Mouse (Mus musculus) hindbrain, embryonic 14.5 days (tissue): ENCODE measurements around the gene H2-DMa. TPM values are rescaled to one million over a fixed set of nuclear protein-coding genes. Genes with fewer than 3 reads are reported as not detected.
A peak's percentile ranks its signal among the peaks of the same experiment; 100 is the strongest.

Experiments
- ATAC-seq: fragments of 200-750 bp; cut with Nextera tagmentation; 2 replicates; pipeline ENCODE4 v1.8.0; 2017; ENCODE audit warnings: moderate number of reproducible peaks, mild to moderate bottlenecking, moderate TSS enrichment, moderate library complexity; ENCODE audit not compliant: low FRiP score
- DNase-seq: peaks from one replicate; pipeline ENCODE4 v3.0.0-alpha.2; 2015; ENCODE audit warnings: low spot score
- H3K27ac ChIP-seq: fragments of 300-500 bp; sonication (generic); 2 replicates; pipeline ENCODE4 v1.5.1; 2014; ENCODE audit warnings: mild to moderate bottlenecking, moderate library complexity
- H3K27me3 ChIP-seq: fragments of 300-500 bp; sonication (generic); 2 replicates; pipeline ENCODE4 v1.6.1; 2014; ENCODE audit warnings: mild to moderate bottlenecking, low read length, mixed read lengths; ENCODE audit not compliant: control insufficient read depth, insufficient read depth
- H3K36me3 ChIP-seq: fragments of 300-500 bp; sonication (generic); replicated peaks from 2 replicates; pipeline ENCODE4 v1.6.1; 2014; ENCODE audit not compliant: control insufficient read depth, insufficient read depth
- H3K4me1 ChIP-seq: fragments of 300-500 bp; sonication (generic); replicated peaks from 2 replicates; pipeline ENCODE4 v1.6.1; 2014; ENCODE audit warnings: antibody characterized with exemption, low read length, mixed read lengths; ENCODE audit not compliant: control insufficient read depth, insufficient read depth
- H3K4me2 ChIP-seq: fragments of 300-500 bp; sonication (generic); replicated peaks from 2 replicates; pipeline ENCODE4 v1.6.1; 2014; ENCODE audit warnings: mild to moderate bottlenecking, moderate library complexity
- H3K4me3 ChIP-seq: fragments of 300-500 bp; sonication (generic); replicated peaks from 2 replicates; pipeline ENCODE4 v1.5.1; 2014; ENCODE audit warnings: mild to moderate bottlenecking, low read length
- H3K9ac ChIP-seq: fragments of 300-500 bp; sonication (generic); 2 replicates; pipeline ENCODE4 v1.6.1; 2014
- H3K9me3 ChIP-seq: fragments of 300-500 bp; sonication (generic); 2 replicates; pipeline ENCODE4 v1.6.1; 2016; ENCODE audit warnings: low read length; ENCODE audit not compliant: control insufficient read depth
- WGBS: fragments of 180-500 bp; shearing (Covaris S2); extraction: QIAGEN DNeasy Blood & Tissue Kit; methylation state at CpG from one replicate; pipeline ENCODE4 v1.1.7; 2014; 5-methylcytosine and 5-hydroxymethylcytosine counted together
- polyA plus RNA-seq: library from polyadenylated mRNA; unstranded; fragments of >200 nt; fragmentation: Nextera tagmentation; extraction: Ambion mirVana; gene quantifications from 2 replicates; pipeline ENCODE4 v1.2.1, GENCODE M21; 2014

Gene H2-DMa
- polyA plus RNA-seq, 1 experiment from 2014 or later = 19.2 TPM

GRCm38 (mm10) chr17:34177179-34177578, 57.8 kb downstream of the H2-DMa start:
- H3K36me3 ChIP-seq = no peaks in the 10 kb centered on the region
- no peak for ATAC-seq

GRCm38 (mm10) chr17:34179019-34179418, 59.7 kb downstream of the H2-DMa start:
- H3K9me3 ChIP-seq = 0 out of 2 replicates have a peak, but pooled peaks cover 4% of the 10 kb centered on the region
- no peak overlapping the region for H3K27ac ChIP-seq
- no peak for DNase-seq
- no peak overlapping the region for H3K4me3 ChIP-seq
- H3K4me1 ChIP-seq = no peaks in the 10 kb centered on the region
- H3K4me2 ChIP-seq = no peak overlapping the region
- peaks cover 4% of the 10 kb centered on the region; the same call in 1 of the 2 replicates for H3K27me3 ChIP-seq
- no peaks in the 10 kb centered on the region for H3K36me3 ChIP-seq
- WGBS = 72% methylated on average over 6 of the region's 6 CpGs
- no peak for ATAC-seq
- H3K9ac ChIP-seq = no peak overlapping the region

More at GRCm38 (mm10) chr17:34177179-34177578, 57.8 kb downstream of the H2-DMa start:
- no peak overlapping the region for H3K4me3 ChIP-seq
- H3K4me2 ChIP-seq = no peak overlapping the region
- no peak for DNase-seq
- no peak overlapping the region for H3K9ac ChIP-seq
- 0 out of 2 replicates have a peak, but pooled peaks cover 4% of the 10 kb centered on the region for H3K9me3 ChIP-seq
- no peaks in the 10 kb centered on the region; the same call in 1 of the 2 replicates for H3K27me3 ChIP-seq
- H3K4me1 ChIP-seq = no peaks in the 10 kb centered on the region
- WGBS = 75% methylated on average over 4 of the region's 4 CpGs
- no peak overlapping the region for H3K27ac ChIP-seq

GRCm38 (mm10) chr17:34179913-34180859, 60.8 kb downstream of the H2-DMa start:
- no peak overlapping the region for H3K4me2 ChIP-seq
- no peak overlapping the region for H3K9ac ChIP-seq
- 0 out of 2 replicates have a peak, but pooled peaks cover 4% of the 10 kb centered on the region for H3K9me3 ChIP-seq
- 78% methylated on average over 13 of the region's 13 CpGs for WGBS
- peaks cover 6% of the 10 kb centered on the region; the same call in 1 of the 2 replicates for H3K27me3 ChIP-seq
- H3K36me3 ChIP-seq = no peaks in the 10 kb centered on the region
- no peaks in the 10 kb centered on the region for H3K4me1 ChIP-seq
- no peak for DNase-seq
- no peak overlapping the region for H3K4me3 ChIP-seq
- no peak overlapping the region for H3K27ac ChIP-seq
- no peak for ATAC-seq

- Histone ChIP-seq H3K9ac (no peak overlapping the region), H3K9me3 (no peaks in the 10 kb centered on the region), H3K27ac (no peak overlapping the region), H3K4me3 (no peak overlapping the region), H3K36me3 (no peaks in the 10 kb centered on the region), H3K4me2 (no peak overlapping the region), H3K27me3 (peaks cover 38% of the 10 kb centered on the region), H3K4me1 (peaks cover 13% of the 10 kb centered on the region)
- ATAC-seq = no peak
- DNase-seq = no peak
- WGBS = 80% methylated on average over 15 of the region's 15 CpGs
Observed at GRCm38 (mm10) chr17:34183564-34184219, 64.4 kb downstream of the H2-DMa start.

GRCm38 (mm10) chr17:34185526-34185925, 66.2 kb downstream of the H2-DMa start:
- ATAC-seq (no peak), DNase-seq (no peak)
- no peaks in the 10 kb centered on the region for H3K36me3 ChIP-seq
- H3K4me2 ChIP-seq = no peak overlapping the region
- H3K27ac ChIP-seq = no peak overlapping the region
- no peaks in the 10 kb centered on the region for H3K9me3 ChIP-seq
- H3K4me3 ChIP-seq = no peak overlapping the region
- peaks cover 13% of the 10 kb centered on the region for H3K4me1 ChIP-seq
- WGBS = 91% methylated on average over 9 of the region's 9 CpGs
- peaks cover 54% of the 10 kb centered on the region for H3K27me3 ChIP-seq
- no peak overlapping the region for H3K9ac ChIP-seq

- H3K27me3 ChIP-seq = peaks cover 57% of the 10 kb centered on the region
- DNase-seq (no peak), ATAC-seq (no peak)
- peak overlapping the region; percentile 32; the same call in 1 of the 2 replicates for H3K9ac ChIP-seq
- peaks cover 13% of the 10 kb centered on the region for H3K4me1 ChIP-seq
- H3K4me2 ChIP-seq = peak overlapping the region; percentile 77
- no peak overlapping the region for H3K27ac ChIP-seq
- H3K4me3 ChIP-seq = peak overlapping the region; percentile 36
- no peaks in the 10 kb centered on the region for H3K9me3 ChIP-seq
- H3K36me3 ChIP-seq = no peaks in the 10 kb centered on the region
- WGBS = 5% methylated on average over 14 of the region's 14 CpGs
Observed at GRCm38 (mm10) chr17:34186885-34187260, 67.5 kb downstream of the H2-DMa start.

GRCm38 (mm10) chr17:34187261-34187916, 68.0 kb downstream of the H2-DMa start, which contains the start of the genes Tap1 and Psmb9:
Tap1 (plus strand) TSS chr17:34187553.
Psmb9 (minus strand) TSS chr17:34187764.
- WGBS = under 1% methylated on average over 46 of the region's 46 CpGs
- peak; percentile 93 for ATAC-seq

GRCm38 (mm10) chr17:34188010-34188409, 68.7 kb downstream of the H2-DMa start:
- Histone ChIP-seq H3K27ac (no peak overlapping the region), H3K9me3 (no peaks in the 10 kb centered on the region), H3K9ac (peak overlapping the region; percentile 32), H3K4me1 (peaks cover 13% of the 10 kb centered on the region), H3K36me3 (no peaks in the 10 kb centered on the region), H3K27me3 (peaks cover 68% of the 10 kb centered on the region), H3K4me3 (peak overlapping the region; percentile 36), H3K4me2 (peak overlapping the region; percentile 77)
- 4% methylated on average over 20 of the region's 20 CpGs for WGBS
- ATAC-seq = no peak
- DNase-seq = no peak

More at GRCm38 (mm10) chr17:34187261-34187916, 68.0 kb downstream of the H2-DMa start, which contains the start of the genes Tap1 and Psmb9:
- peak within 1 kb of the TSS; percentile 32 for H3K9ac ChIP-seq
- H3K4me1 ChIP-seq = peaks cover 13% of the 10 kb centered on the region
- H3K36me3 ChIP-seq = no peaks in the 10 kb centered on the region
- no peak within 1 kb of the TSS for H3K27ac ChIP-seq
- peak; percentile 92 for DNase-seq
- H3K4me3 ChIP-seq = peak within 1 kb of the TSS; percentile 36
- H3K9me3 ChIP-seq = no peaks in the 10 kb centered on the region
- peaks cover 62% of the 10 kb centered on the region for H3K27me3 ChIP-seq
- peak within 1 kb of the TSS; percentile 77 for H3K4me2 ChIP-seq
